Mouse (Mus musculus) lung, postnatal 0 days (tissue): ENCODE measurements around the gene Sema3f. TPM values are rescaled to one million over a fixed set of nuclear protein-coding genes. Genes with fewer than 3 reads are reported as not detected.
"Not testable (repeated sequence)": the region's sequence is repeated elsewhere in the genome, so short reads cannot be mapped to it uniquely, and the experiment has no call there.

ENCODE experiments used
- ATAC-seq: fragments of 200-750 bp; cut with Nextera tagmentation; 2 replicates; pipeline ENCODE4 v1.8.0; 2017; ENCODE audit warnings: moderate library complexity
- DNase-seq: peaks from one replicate; pipeline ENCODE4 v3.0.0-alpha.2; 2016; ENCODE audit warnings: low spot score
- H3K27ac ChIP-seq: fragments of 300-500 bp; sonication (generic); 2 replicates; pipeline ENCODE4 v1.5.1; 2014; ENCODE audit warnings: antibody characterized with exemption, mild to moderate bottlenecking, low read length, mixed read lengths
- H3K27me3 ChIP-seq: fragments of 300-500 bp; sonication (generic); replicated peaks from 2 replicates; pipeline ENCODE4 v1.6.1; 2014; ENCODE audit warnings: low read length, mixed read lengths; ENCODE audit not compliant: insufficient read depth
- H3K36me3 ChIP-seq: fragments of 300-500 bp; sonication (generic); 2 replicates; pipeline ENCODE4 v1.6.1; 2014; ENCODE audit warnings: low read length, mixed read lengths; ENCODE audit not compliant: insufficient read depth
- H3K4me1 ChIP-seq: fragments of 300-500 bp; sonication (generic); 2 replicates; pipeline ENCODE4 v1.6.1; 2014; ENCODE audit warnings: antibody characterized with exemption, low read depth, low read length, mixed read lengths; ENCODE audit not compliant: insufficient read depth
- H3K4me2 ChIP-seq: fragments of 300-500 bp; sonication (generic); replicated peaks from 2 replicates; pipeline ENCODE4 v1.6.1; 2014; ENCODE audit warnings: low read depth, mild to moderate bottlenecking, low read length, moderate library complexity, mixed read lengths
- H3K4me3 ChIP-seq: fragments of 300-500 bp; sonication (generic); 2 replicates; pipeline ENCODE4 v1.5.1; 2014; ENCODE audit warnings: low read depth, low read length
- H3K9ac ChIP-seq: fragments of 300-500 bp; sonication (generic); replicated peaks from 2 replicates; pipeline ENCODE4 v1.6.1; 2014; ENCODE audit warnings: low read depth, mild to moderate bottlenecking
- H3K9me3 ChIP-seq: fragments of 300-500 bp; sonication (generic); 2 replicates; pipeline ENCODE4 v1.6.1; 2016; ENCODE audit warnings: low read length, mixed read lengths
- CTCF ChIP-seq: IDR thresholded peaks from 2 replicates; pipeline ENCODE4 v1.5.1; 2016; ENCODE audit warnings: antibody characterized with exemption, mild to moderate bottlenecking
- EP300 ChIP-seq: IDR thresholded peaks from 2 replicates; pipeline ENCODE4 v1.6.1; 2016; ENCODE audit warnings: antibody characterized with exemption, mild to moderate bottlenecking, control low read depth
- WGBS: fragments of 180-500 bp; shearing (Covaris S2); extraction: QIAGEN DNeasy Blood & Tissue Kit; methylation state at CpG from one replicate; pipeline ENCODE4 v1.1.7; 2014; 5-methylcytosine and 5-hydroxymethylcytosine counted together
- polyA plus RNA-seq: library from polyadenylated mRNA; unstranded; fragments of >200 nt; fragmentation: Nextera tagmentation; extraction: Ambion mirVana; gene quantifications from 2 replicates; pipeline ENCODE4 v1.2.1, GENCODE M21; 2015

Sema3f gene
- polyA plus RNA-seq, 1 experiment from 2014 or later = 24.9 TPM

DNA sequence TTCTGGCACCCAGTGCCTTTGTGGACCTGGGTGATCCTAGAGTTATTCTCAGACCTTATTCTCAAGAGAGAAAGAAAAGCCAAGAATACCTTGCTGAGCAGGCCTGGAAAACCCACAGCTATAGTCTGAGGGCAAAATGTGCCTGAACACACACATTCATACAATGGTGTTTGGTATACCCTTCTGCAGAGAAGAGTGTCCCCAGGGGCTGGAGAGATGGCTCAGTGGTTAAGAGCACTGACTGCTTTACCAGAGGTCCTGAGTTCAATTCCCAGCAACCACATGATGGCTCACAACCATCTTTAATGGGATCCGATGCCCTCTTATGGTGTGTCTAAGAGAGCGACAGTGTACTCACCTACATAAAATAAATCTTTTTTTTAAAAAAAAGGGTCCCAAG lies 31.4 kb downstream of the Sema3f start:
- WGBS = 98% methylated on average over 2 of the region's 2 CpGs
- peaks cover 11% of the 10 kb centered on the region; the same call in 1 of the 2 replicates for H3K27me3 ChIP-seq

DNA sequence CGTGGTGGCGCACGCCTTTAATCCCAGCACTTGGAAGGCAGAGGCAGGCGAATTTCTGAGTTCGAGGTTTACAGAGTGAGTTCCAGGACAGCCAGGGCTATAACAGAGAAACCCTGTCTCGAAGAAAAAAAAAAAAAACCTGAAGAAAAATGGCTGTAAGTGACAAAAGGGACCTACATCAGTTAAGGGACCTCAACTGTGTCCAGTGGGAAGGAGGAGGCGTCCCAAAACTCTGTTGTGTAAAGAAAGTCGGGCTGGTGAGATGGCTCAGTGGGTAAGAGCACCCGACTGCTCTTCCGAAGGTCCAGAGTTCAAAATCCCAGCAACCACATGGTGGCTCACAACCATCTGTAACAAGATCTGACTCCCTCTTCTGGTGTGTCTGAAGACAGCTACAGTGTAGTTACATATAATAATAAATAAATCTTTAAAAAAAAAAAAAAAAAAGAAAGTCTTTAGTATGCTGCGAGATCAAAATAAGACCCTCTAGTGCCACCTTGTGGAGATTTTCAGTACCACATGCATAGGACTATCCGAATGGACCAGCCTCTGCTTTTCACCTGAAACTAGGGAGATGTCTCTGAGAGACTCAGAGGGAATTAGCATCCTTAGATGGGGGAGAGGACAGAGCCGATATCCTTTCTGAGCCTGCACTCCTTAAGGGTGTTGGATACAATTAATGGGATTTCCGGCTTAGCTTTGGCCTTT lies 32.3 kb downstream of the Sema3f start:
- H3K9me3 ChIP-seq, H3K4me3 ChIP-seq, H3K4me1 ChIP-seq, H3K9ac ChIP-seq, H3K36me3 ChIP-seq, ATAC-seq, H3K4me2 ChIP-seq, H3K27ac ChIP-seq: not testable (repeated sequence)
- peaks cover 11% of the 10 kb centered on the region; the same call in 1 of the 2 replicates for H3K27me3 ChIP-seq
- WGBS = 39% methylated on average over 14 of the region's 14 CpGs
- peak; percentile 76 for DNase-seq
- TF ChIP-seq CTCF = peak; percentile 76

More for the DNA sequence above, 31.4 kb downstream of the Sema3f start:
- Histone ChIP-seq H3K36me3 (0 out of 2 replicates have a peak, but pooled peaks cover 7% of the 10 kb centered on the region), H3K4me1 (no peaks in the 10 kb centered on the region), H3K9me3 (no peaks in the 10 kb centered on the region), H3K27ac (no peak overlapping the region), H3K4me2 (no peak overlapping the region), H3K4me3 (no peak overlapping the region), H3K9ac (no peak overlapping the region)
- ATAC-seq (no peak), DNase-seq (no peak)
- TF ChIP-seq EP300 (no peak), CTCF (no peak)

DNA sequence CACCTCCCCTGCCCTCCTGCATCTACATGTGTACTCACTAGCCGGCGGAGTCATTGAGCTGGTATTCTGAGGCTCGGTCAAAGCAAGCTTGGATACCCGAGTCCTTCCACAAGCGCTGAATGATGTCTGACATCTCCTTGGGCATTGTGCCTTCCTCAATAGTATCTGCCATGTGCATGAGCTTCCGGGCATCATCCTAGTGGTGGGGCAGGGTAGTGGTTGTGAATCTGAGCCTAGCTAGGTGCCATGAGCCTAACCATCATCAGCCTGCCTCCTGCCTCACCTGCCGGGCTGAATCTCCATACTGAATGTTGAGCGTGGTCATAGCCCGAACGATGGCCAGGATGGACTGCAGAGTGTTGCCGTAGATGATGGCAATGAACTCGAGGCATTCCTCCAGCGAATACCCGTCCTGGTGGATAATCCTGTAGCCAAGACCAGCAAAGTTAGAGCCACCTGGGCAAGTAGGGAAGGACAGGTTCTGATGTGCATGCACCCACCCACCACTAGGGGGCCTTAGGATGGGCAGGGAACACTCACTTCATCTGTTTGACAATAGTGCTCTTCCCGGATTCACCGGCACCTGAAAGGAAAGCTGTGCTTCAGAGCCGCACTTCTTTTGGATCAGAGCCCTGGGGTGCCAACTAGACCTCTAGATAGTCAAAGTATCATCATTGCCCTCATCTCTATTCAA lies 33.0 kb downstream of the Sema3f start:
- TF ChIP-seq CTCF (peak; percentile 87), EP300 (no peak)
- WGBS = 16% methylated on average over 17 of the region's 17 CpGs
- Histone ChIP-seq H3K9me3 (no peaks in the 10 kb centered on the region), H3K27ac (no peak overlapping the region), H3K27me3 (peaks cover 11% of the 10 kb centered on the region; the same call in 1 of the 2 replicates), H3K4me2 (0 out of 2 replicates have a peak overlapping the region, but pooled peaks have one; percentile 57), H3K36me3 (no peaks in the 10 kb centered on the region), H3K9ac (no peak overlapping the region), H3K4me1 (no peaks in the 10 kb centered on the region), H3K4me3 (no peak overlapping the region; the same call in 1 of the 2 replicates)
- no peak for DNase-seq
- no peak for ATAC-seq

DNA sequence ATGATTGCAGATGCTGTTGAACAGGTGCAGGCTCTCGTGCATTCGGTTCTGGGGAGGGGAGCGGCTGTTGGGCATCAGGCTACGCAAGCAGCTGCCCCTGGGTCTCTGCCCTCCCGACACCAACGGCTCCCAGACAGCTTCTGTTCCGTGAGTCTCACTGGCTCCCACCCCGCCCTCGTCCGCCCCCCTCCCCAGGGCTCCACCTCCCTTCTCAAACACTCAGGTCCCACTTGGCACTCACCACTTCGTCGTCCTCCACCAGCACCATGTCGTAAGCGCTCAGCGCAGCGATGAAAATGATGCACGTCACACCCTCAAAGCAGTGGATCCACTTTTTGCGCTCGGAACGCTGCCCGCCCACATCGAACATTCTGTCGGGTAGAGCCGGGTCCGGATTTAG lies 34.0 kb downstream of the Sema3f start:
- peaks cover 11% of the 10 kb centered on the region; the same call in 1 of the 2 replicates for H3K27me3 ChIP-seq
- peak; percentile 80 for DNase-seq
- no peak for TF ChIP-seq EP300
- no peak for TF ChIP-seq CTCF

DNA sequence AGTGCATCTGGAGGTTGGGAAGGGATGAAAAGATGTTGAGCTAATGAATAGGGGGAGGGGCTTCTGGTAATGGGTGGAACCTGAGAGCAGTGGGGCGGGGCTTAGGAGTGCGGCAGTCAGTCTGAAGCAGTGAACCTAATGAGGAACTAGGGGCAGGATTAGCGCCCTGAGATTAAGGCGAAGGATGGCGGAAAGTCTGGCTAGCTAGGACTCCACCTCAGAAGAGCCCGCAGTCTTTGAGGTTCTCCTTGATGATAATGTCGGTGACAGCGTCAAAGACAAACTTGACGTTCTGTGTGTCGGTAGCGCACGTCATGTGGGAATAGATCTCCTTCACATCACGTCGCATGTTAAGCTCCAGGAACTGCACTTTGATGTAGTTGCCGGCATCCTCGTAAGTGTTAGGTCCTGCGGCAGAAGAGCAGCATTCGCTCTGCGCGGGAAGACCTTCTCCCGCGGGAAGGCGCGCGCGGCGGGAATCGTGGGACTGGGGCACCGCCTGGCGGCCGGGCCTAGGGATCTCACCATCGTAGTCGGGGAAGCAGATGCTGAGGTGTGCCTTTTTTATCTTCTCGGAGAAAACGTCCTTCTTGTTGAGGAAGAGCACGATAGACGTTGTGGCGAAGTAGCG lies 34.5 kb downstream of the Sema3f start:
- ATAC-seq (peak; percentile 77), DNase-seq (peak; percentile 84)
- peaks cover 11% of the 10 kb centered on the region; the same call in 1 of the 2 replicates for H3K27me3 ChIP-seq
- H3K27ac ChIP-seq = no peak overlapping the region
- H3K4me2 ChIP-seq = peak overlapping the region; percentile 57
- H3K4me3 ChIP-seq = peak overlapping the region; percentile 26
- no peaks in the 10 kb centered on the region for H3K4me1 ChIP-seq
- under 1% methylated on average over 39 of the region's 39 CpGs for WGBS
- H3K36me3 ChIP-seq = no peaks in the 10 kb centered on the region
- H3K9me3 ChIP-seq = no peaks in the 10 kb centered on the region
- no peak for TF ChIP-seq EP300
- peak; percentile 94 for TF ChIP-seq CTCF
- no peak overlapping the region for H3K9ac ChIP-seq

More for the DNA sequence above, 34.0 kb downstream of the Sema3f start:
- no peak overlapping the region for H3K27ac ChIP-seq
- no peaks in the 10 kb centered on the region for H3K9me3 ChIP-seq
- H3K4me1 ChIP-seq = no peaks in the 10 kb centered on the region
- ATAC-seq = peak; percentile 79
- H3K4me2 ChIP-seq = peak overlapping the region; percentile 57
- no peak overlapping the region for H3K9ac ChIP-seq
- WGBS = 2% methylated on average over 22 of the region's 25 CpGs
- peak overlapping the region; percentile 26 for H3K4me3 ChIP-seq
- H3K36me3 ChIP-seq = no peaks in the 10 kb centered on the region
